Mouse (Mus musculus) embryonic facial prominence, embryonic 12.5 days (tissue): ENCODE data around the gene Ypel2. TPM values are rescaled to one million over a fixed set of nuclear protein-coding genes. Genes with fewer than 3 reads are reported as not detected.

Source experiments
- ATAC-seq: fragments of 200-750 bp; cut with Nextera tagmentation; 2 replicates; pipeline ENCODE4 v1.8.0; 2017; ENCODE audit not compliant: insufficient number of reproducible peaks, insufficient read depth, low FRiP score, low TSS enrichment
- H3K27ac ChIP-seq: fragments of 300-500 bp; sonication (generic); 2 replicates; pipeline ENCODE4 v1.5.1; 2016; ENCODE audit warnings: mild to moderate bottlenecking
- H3K27me3 ChIP-seq: fragments of 300-500 bp; sonication (generic); 2 replicates; pipeline ENCODE4 v1.6.1; 2016; ENCODE audit warnings: mild to moderate bottlenecking, moderate library complexity
- H3K36me3 ChIP-seq: fragments of 300-500 bp; sonication (generic); 2 replicates; pipeline ENCODE4 v1.6.1; 2016; ENCODE audit warnings: mild to moderate bottlenecking
- H3K4me1 ChIP-seq: fragments of 300-500 bp; sonication (generic); 2 replicates; pipeline ENCODE4 v1.6.1; 2016
- H3K4me2 ChIP-seq: fragments of 300-500 bp; sonication (generic); replicated peaks from 2 replicates; pipeline ENCODE4 v1.6.1; 2016; ENCODE audit warnings: mild to moderate bottlenecking, moderate library complexity
- H3K4me3 ChIP-seq: fragments of 300-500 bp; sonication (generic); 2 replicates; pipeline ENCODE4 v1.5.1; 2016; ENCODE audit warnings: mild to moderate bottlenecking
- H3K9ac ChIP-seq: fragments of 300-500 bp; sonication (generic); 2 replicates; pipeline ENCODE4 v1.6.1; 2016; ENCODE audit warnings: mild to moderate bottlenecking, moderate library complexity
- H3K9me3 ChIP-seq: fragments of 300-500 bp; sonication (generic); 2 replicates; pipeline ENCODE4 v1.6.1; 2016; ENCODE audit warnings: mild to moderate bottlenecking, moderate library complexity
- WGBS: fragments of 180-500 bp; shearing (Covaris S2); methylation state at CpG from one replicate; pipeline ENCODE4 v1.1.7; 2016; 5-methylcytosine and 5-hydroxymethylcytosine counted together
- polyA plus RNA-seq: library from polyadenylated mRNA; unstranded; fragments of >200 nt; fragmentation: Nextera tagmentation; extraction: Ambion mirVana; gene quantifications from 2 replicates; pipeline ENCODE4 v1.2.1, GENCODE M21; 2016

Ypel2 gene
- polyA plus RNA-seq, 1 experiment from 2014 or later, result 11.6 TPM

DNA sequence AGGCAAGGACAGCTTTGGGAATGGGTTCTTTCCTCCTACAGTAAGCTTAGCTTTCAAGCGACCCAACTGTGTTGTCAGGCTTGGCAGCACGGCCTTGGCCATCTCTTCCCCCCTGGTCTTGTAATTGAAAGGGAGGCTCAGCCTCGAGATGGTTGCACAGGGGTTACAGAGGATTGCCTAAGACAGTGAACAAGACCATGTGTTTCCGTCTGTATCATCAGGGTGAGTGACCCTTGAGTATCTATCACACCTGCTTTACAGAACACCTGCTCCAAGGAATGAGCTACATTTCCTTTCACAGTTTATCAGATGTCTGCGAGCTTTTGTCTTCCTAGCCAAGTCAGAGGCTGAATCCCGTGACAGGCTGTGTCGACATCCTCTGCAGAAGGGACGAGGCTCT, 48.4 kb downstream of the Ypel2 start:
- no peak overlapping the region for H3K9ac ChIP-seq
- H3K4me1 ChIP-seq, result peaks cover 11% of the 10 kb centered on the region; the same call in 1 of the 2 replicates
- ATAC-seq, result no peak
- H3K36me3 ChIP-seq, result peaks cover 15% of the 10 kb centered on the region; the same call in 1 of the 2 replicates
- H3K9me3 ChIP-seq, result no peaks in the 10 kb centered on the region
- 82% methylated on average over 8 of the region's 8 CpGs for WGBS
- no peaks in the 10 kb centered on the region for H3K27me3 ChIP-seq
- H3K4me2 ChIP-seq, result no peak overlapping the region
- no peak overlapping the region for H3K4me3 ChIP-seq
- no peak overlapping the region for H3K27ac ChIP-seq

DNA sequence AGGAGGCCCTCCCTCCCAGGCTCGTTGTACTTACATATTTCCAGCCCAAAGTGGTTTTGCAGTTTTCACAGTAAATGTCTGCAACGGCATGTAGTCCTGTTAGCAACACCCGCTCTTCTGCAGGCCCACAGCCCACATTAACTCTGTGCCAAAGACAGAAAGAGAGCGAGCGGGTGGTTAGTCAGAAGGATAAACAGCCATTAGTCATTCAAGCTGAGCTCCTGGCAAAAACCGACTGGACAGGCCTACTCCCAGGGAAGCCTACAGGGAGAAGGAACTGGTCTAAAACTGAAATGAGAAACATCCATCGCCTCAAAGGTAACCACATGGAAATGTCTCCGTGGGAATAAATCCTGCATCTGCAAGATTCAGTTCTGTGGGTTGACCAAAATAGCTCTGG, 49.0 kb downstream of the Ypel2 start:
- H3K9me3 ChIP-seq, result no peaks in the 10 kb centered on the region
- H3K27me3 ChIP-seq, result no peaks in the 10 kb centered on the region
- no peak overlapping the region for H3K27ac ChIP-seq
- no peak overlapping the region for H3K9ac ChIP-seq
- WGBS, result 63% methylated on average over 8 of the region's 8 CpGs
- H3K4me1 ChIP-seq, result peaks cover 11% of the 10 kb centered on the region; the same call in 1 of the 2 replicates
- H3K36me3 ChIP-seq, result peaks cover 16% of the 10 kb centered on the region; the same call in 1 of the 2 replicates
- no peak overlapping the region for H3K4me2 ChIP-seq
- no peak overlapping the region for H3K4me3 ChIP-seq
- ATAC-seq, result no peak

DNA sequence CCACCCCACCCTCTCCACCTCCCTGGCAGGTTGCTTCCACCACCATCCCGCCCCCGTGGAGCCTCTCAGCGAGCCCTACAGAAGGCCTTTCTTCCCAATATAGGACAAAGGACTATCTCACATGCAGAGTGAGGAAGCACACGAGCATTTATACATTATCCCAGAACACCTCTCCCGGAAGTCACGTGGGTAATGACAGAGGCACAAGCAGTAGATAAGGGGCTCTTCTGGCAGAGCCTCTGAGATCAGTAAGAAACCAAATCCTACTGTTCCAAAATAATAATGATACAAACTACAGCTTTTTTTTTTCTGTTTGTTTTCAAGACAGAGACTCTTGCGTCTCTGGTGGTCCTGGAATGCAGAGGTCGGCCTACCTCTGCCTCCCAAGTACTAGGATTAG, 51.6 kb downstream of the Ypel2 start:
- Histone ChIP-seq H3K27ac (no peak overlapping the region), H3K4me3 (no peak overlapping the region), H3K9ac (no peak overlapping the region), H3K27me3 (no peaks in the 10 kb centered on the region), H3K36me3 (peaks cover 14% of the 10 kb centered on the region; the same call in 1 of the 2 replicates), H3K4me1 (peaks cover 8% of the 10 kb centered on the region; the same call in 1 of the 2 replicates), H3K4me2 (no peak overlapping the region), H3K9me3 (no peaks in the 10 kb centered on the region)
- ATAC-seq, result no peak
- 89% methylated on average over 8 of the region's 8 CpGs for WGBS

DNA sequence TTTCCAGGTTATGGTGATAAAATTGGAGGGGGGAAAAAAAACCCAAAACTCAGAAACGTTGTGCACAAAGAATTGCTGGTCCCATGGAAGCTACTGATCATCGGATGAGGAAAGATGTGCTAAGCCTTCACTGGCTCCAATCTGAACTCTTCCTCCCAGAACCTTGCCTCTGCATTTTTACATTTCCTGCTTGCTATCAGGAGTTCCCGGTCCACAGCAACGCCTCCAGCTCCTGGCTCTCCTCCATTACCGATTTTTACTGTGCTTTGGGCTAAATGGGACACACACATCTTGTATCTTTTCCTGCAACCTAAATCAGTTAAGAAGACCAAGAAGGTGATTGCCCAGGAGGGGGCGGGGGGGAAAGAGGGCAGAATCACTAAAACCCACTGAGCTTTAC, 54.0 kb downstream of the Ypel2 start:
- Histone ChIP-seq H3K27ac (no peak overlapping the region), H3K36me3 (peaks cover 14% of the 10 kb centered on the region; the same call in 1 of the 2 replicates), H3K9ac (no peak overlapping the region), H3K4me3 (no peak overlapping the region), H3K4me1 (no peaks in the 10 kb centered on the region), H3K27me3 (no peaks in the 10 kb centered on the region), H3K9me3 (no peaks in the 10 kb centered on the region), H3K4me2 (no peak overlapping the region)
- no peak for ATAC-seq
- 75% methylated on average over 6 of the region's 6 CpGs for WGBS

DNA sequence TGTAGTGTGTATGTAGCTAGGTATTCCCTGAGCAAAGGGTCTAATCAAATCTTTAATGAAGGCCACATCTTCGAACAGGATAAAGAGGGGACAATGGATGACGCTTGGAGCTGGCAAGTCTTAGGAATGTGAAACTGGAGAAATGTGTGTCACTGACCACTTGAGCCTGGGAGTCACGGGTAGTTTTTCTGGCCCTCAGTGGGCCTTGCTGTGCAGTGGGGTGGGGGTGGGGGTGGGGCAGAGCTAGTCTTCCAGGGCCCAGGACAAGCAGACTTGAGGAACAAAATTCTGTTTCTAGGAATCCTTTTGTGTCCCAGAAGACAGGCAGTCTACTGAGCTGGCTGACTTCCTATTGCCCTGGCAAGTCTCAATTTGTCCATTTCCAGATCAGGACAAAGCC, 55.0 kb downstream of the Ypel2 start:
- no peak for ATAC-seq

DNA sequence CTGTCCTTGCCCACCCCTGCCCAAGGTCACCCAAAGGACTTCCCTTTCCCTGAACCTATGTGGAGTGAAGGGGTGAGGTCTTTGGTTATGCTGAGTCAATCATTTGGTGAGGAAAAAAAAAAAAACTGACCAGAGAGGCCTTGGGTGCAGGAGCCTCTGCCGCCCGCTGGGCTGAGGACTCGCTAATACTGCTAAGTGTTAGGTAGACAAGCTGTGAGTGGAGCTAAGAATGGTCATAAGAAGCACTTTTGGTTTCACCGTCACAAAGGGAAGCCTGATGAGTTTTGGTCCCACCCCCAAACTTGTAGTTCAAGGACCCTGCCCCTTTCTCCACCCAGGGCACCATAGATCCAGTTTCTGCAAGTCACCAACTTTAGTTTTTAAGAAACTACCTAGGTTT, 55.4 kb downstream of the Ypel2 start:
- no peak overlapping the region for H3K27ac ChIP-seq
- no peak for ATAC-seq
- H3K4me1 ChIP-seq, result no peaks in the 10 kb centered on the region
- no peaks in the 10 kb centered on the region for H3K27me3 ChIP-seq
- no peak overlapping the region for H3K9ac ChIP-seq
- no peak overlapping the region for H3K4me3 ChIP-seq
- peaks cover 9% of the 10 kb centered on the region; the same call in 1 of the 2 replicates for H3K36me3 ChIP-seq
- H3K9me3 ChIP-seq, result no peaks in the 10 kb centered on the region
- 87% methylated on average over 4 of the region's 4 CpGs for WGBS
- H3K4me2 ChIP-seq, result no peak overlapping the region

More for the DNA sequence above, 55.0 kb downstream of the Ypel2 start:
- Histone ChIP-seq H3K36me3 (peaks cover 9% of the 10 kb centered on the region; the same call in 1 of the 2 replicates), H3K9me3 (no peaks in the 10 kb centered on the region), H3K4me3 (no peak overlapping the region), H3K4me2 (no peak overlapping the region), H3K4me1 (no peaks in the 10 kb centered on the region), H3K27ac (no peak overlapping the region), H3K9ac (no peak overlapping the region), H3K27me3 (no peaks in the 10 kb centered on the region)
- WGBS, result 64% methylated on average over 3 of the region's 3 CpGs

DNA sequence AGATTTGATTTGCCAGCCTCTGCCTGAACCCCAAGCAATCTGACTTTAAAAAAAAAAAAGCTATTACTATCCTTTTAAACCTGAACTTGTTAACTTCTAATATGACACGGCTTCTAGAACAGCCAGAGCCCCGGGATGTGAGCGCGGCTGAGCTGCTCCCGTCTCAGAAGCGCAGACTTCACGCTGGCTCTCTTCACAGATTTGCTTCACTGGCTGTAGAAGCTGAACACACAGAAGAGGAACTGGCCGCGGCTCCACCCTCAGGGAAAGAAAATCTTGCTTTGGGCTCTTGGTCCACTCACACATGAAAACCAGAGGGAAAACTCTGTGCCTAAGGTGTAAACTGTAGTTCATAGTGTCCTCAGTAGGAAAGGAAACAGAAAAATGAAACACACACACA, 56.6 kb downstream of the Ypel2 start:
- H3K9ac ChIP-seq, result no peak overlapping the region
- WGBS, result 44% methylated on average over 9 of the region's 9 CpGs
- no peaks in the 10 kb centered on the region for H3K4me1 ChIP-seq
- H3K4me3 ChIP-seq, result no peak overlapping the region
- no peak overlapping the region for H3K4me2 ChIP-seq
- H3K36me3 ChIP-seq, result peaks cover 9% of the 10 kb centered on the region; the same call in 1 of the 2 replicates
- H3K27ac ChIP-seq, result 0 out of 2 replicates have a peak overlapping the region, but pooled peaks have one; percentile 13
- no peaks in the 10 kb centered on the region for H3K9me3 ChIP-seq
- no peak for ATAC-seq
- H3K27me3 ChIP-seq, result no peaks in the 10 kb centered on the region

DNA sequence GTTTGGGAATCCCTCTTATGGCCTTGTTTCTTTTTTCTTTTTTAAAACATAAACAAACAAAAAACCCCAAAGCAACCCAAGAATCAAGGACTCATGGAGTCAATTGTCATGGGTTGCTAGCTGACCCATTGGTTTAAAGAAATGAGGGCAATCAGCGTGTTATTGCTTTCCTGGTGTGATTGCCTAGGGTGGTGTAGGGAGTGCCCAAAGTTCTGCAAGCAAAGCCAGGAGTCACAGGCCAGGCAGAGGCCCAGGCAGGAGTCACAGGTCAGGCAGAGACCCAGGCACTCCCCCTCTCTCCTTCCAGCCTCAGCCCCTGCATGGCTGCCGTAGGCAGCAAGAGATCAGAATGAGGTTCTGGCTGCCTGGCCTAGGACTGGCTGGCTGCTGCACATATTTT, 58.6 kb downstream of the Ypel2 start:
- Histone ChIP-seq H3K27me3 (no peaks in the 10 kb centered on the region), H3K9ac (no peak overlapping the region), H3K4me1 (no peaks in the 10 kb centered on the region), H3K4me2 (no peak overlapping the region), H3K36me3 (no peaks in the 10 kb centered on the region), H3K4me3 (no peak overlapping the region), H3K27ac (no peak overlapping the region), H3K9me3 (no peaks in the 10 kb centered on the region)
- no peak for ATAC-seq
- 70% methylated on average over 2 of the region's 2 CpGs for WGBS

DNA sequence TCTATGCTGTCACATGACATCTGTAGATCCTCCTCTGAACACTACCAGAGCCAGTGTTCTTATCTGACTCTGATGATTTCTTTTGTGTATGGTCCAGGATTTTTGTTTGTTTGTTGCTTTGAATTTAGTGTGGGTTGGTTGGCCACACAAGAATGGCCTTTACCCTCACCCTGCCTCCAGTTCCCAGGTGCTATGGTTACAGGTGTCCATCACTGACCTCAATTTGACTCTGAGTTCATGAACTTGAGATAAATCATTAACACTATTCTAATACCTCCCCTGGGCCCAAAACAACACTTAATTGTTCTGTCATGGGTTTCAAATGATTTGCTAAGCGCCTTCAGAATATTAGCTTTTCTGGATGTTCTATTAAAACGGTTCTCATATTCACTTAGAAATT, 61.3 kb downstream of the Ypel2 start:
- WGBS, result 82% methylated on average over 2 of the region's 2 CpGs

DNA sequence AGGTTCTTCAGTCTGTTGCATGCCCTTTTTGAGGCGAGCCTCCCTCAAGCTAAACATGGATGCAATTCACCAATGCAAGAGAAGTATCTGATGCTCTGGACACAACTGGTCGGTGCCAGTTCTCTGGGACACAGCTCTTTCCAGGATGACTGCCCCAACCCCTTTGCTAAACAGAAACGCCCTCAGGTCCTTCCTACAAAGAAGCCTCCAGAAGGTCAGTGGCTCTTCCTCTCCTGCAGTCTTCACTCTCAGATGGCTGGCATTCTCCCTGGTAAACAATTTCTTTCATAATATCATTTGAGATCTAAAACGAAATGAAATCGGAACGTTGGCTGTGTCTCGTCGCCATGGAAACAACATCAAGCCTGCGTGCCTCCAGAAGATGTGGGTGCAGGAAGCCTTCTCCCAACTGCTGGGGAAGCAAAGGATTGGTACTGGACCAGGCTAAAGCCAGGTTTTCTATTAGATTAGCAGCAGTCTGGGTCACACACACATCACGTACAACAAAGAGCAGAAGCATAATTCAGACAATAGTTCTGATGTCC, 62.8 kb downstream of the Ypel2 start:
- Histone ChIP-seq H3K4me2 (no peak overlapping the region), H3K36me3 (no peaks in the 10 kb centered on the region), H3K27ac (no peak overlapping the region), H3K9me3 (no peaks in the 10 kb centered on the region), H3K4me3 (no peak overlapping the region), H3K9ac (no peak overlapping the region), H3K27me3 (no peaks in the 10 kb centered on the region), H3K4me1 (no peaks in the 10 kb centered on the region)
- WGBS, result 78% methylated on average over 10 of the region's 10 CpGs
- no peak for ATAC-seq

More for the DNA sequence above, 61.3 kb downstream of the Ypel2 start:
- H3K36me3 ChIP-seq, result no peaks in the 10 kb centered on the region
- no peaks in the 10 kb centered on the region for H3K9me3 ChIP-seq
- no peaks in the 10 kb centered on the region for H3K27me3 ChIP-seq
- no peak overlapping the region for H3K4me3 ChIP-seq
- no peak overlapping the region for H3K27ac ChIP-seq
- no peak overlapping the region for H3K9ac ChIP-seq
- no peak for ATAC-seq
- no peak overlapping the region for H3K4me2 ChIP-seq
- no peaks in the 10 kb centered on the region for H3K4me1 ChIP-seq

DNA sequence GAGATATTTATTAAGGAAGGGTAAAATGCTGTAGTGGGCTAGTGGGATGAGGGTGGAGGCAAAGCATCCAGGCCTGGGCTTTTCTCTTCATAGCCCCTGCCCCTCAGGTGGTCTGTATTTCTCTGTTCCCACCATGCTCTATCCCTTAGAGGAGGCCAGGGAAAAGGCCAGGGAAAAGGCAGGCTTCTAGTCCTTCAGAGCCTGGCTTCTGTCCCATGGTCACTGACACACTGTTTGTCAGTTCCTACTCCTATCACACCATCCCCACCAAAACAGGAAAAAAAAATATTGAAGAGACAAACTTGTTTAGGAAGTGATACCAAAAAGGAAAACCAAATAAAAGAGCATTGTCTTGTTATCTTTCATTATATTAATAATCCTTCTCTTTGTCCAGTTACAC, 63.5 kb downstream of the Ypel2 start:
- no peak overlapping the region for H3K27ac ChIP-seq
- ATAC-seq, result no peak
- H3K9ac ChIP-seq, result no peak overlapping the region
- no peak overlapping the region for H3K4me3 ChIP-seq
- H3K4me2 ChIP-seq, result no peak overlapping the region
- no peaks in the 10 kb centered on the region for H3K9me3 ChIP-seq
- H3K4me1 ChIP-seq, result no peaks in the 10 kb centered on the region
- H3K27me3 ChIP-seq, result no peaks in the 10 kb centered on the region
- H3K36me3 ChIP-seq, result no peaks in the 10 kb centered on the region

DNA sequence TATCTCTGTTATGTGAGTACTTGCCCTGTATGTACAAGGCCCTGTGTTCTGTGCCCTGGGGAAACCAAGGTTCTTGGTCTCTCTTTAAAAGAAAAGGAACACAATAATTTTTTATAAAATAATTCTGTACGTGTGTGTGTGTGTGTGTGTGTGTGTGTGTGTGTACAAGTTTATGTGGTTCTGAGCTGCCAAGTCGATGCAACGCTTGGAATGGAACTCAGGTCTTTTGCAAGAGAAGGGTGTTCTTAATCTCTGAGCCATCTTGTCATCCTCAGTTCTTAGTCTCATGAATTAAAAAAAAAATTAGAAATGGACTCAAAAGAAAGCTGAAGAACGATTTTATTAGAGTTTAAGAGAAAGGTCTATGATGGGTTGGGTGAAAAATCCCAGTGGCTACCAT, 64.0 kb downstream of the Ypel2 start:
- Histone ChIP-seq H3K9me3 (no peaks in the 10 kb centered on the region), H3K4me2 (no peak overlapping the region), H3K36me3 (no peaks in the 10 kb centered on the region), H3K27me3 (no peaks in the 10 kb centered on the region), H3K27ac (no peak overlapping the region), H3K9ac (no peak overlapping the region), H3K4me3 (no peak overlapping the region), H3K4me1 (no peaks in the 10 kb centered on the region)
- WGBS, result 78% methylated on average over 4 of the region's 4 CpGs
- no peak for ATAC-seq
